Mouse (Mus musculus): ENCODE measurements at regions not wholly inside any gene's neighbourhood (a gene's known extent, or its start where the extent isn't known, plus 50 kb on each side); places are given as distances from the start of the nearest gene placed in this dataset.

DNA sequence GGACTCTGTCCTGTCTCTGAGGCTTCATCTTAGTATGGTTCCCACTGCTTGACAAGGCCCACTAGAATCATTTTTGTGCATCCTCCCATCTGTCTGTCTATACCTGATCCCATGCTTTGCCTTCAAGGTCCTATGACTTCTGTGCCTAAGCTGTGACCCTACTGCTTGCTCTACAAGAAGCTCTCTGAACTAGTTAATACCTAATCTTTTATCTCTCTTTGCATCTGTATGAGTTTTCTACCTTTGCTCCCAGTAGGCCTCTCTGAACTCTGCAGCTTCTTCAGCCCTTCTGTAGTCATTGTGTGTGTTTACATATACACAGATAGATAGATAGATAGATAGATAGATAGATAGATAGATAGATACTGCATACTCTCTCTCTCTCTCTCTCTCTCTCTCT lies 279.1 kb upstream of the Pfn2 start:
- no peak for TF ChIP-seq TAL1 (IDR thresholded peaks at IDR 0.05; ENCODE audit: low read length)
- TF ChIP-seq MAZ (IDR thresholded peaks at IDR 0.05; ENCODE audit: low read depth, low read length) = no peak
- TF ChIP-seq JUND (IDR thresholded peaks at IDR 0.05; ENCODE audit: low read depth, low read length) = no peak
- TF ChIP-seq POLR2A (IDR thresholded peaks at IDR 0.05; ENCODE audit: control insufficient read depth in 1 of 2, insufficient read depth in 1 of 2, low read depth in 1 of 2, low read length in 2 of 2, poor library complexity in 1 of 2) = no peak
- no peak for TF ChIP-seq MXI1 (IDR thresholded peaks at IDR 0.05; ENCODE audit: low read depth, low read length)
- no peak for TF ChIP-seq MYC (IDR thresholded peaks at IDR 0.05; ENCODE audit: low read depth, low read length)
- TF ChIP-seq NELFE (IDR thresholded peaks at IDR 0.05; ENCODE audit: low read depth, low read length) = no peak
- no peak for TF ChIP-seq EP300 (IDR thresholded peaks at IDR 0.05; ENCODE audit: low read depth in 1 of 2, low read length in 2 of 2)
- no peak for TF ChIP-seq CTCF (IDR thresholded peaks at IDR 0.05 in 2 of 3, conservative IDR thresholded peaks at IDR 0.05 in 1 of 3; ENCODE audit: control insufficient read depth in 1 of 3, insufficient read depth in 1 of 3, low read depth in 2 of 3, low read length in 3 of 3, poor library complexity in 1 of 3, severe bottlenecking in 1 of 3)
- no peak for TF ChIP-seq RAD21 (IDR thresholded peaks at IDR 0.05; ENCODE audit: low read depth, low read length)

All from MEL (cell line).